Mouse (Mus musculus): ENCODE results near the gene Cacna1b.

Gene Cacna1b

GRCm38 (mm10) chr2:24668598-24668997, 94.4 kb downstream of the Cacna1b start:
- no peaks in the 10 kb centered on the region for H3K36me3 ChIP-seq (ENCODE audit: insufficient read depth, low read length)
- peaks cover 13% of the 10 kb centered on the region for H3K4me1 ChIP-seq (replicated peaks; ENCODE audit: low read depth, low read length)
- no peaks in the 10 kb centered on the region for H3K9me3 ChIP-seq (ENCODE audit: low read length)
- H3K27me3 ChIP-seq (ENCODE audit: insufficient read depth, low read length): 0 out of 2 replicates have a peak, but pooled peaks cover 3% of the 10 kb centered on the region
- TF ChIP-seq CTCF (conservative IDR thresholded peaks at IDR 0.05; ENCODE audit: low read length) (no peak), POU5F1 (IDR thresholded peaks at IDR 0.05; ENCODE audit: borderline replicate concordance, low read length) (no peak), NANOG (IDR thresholded peaks at IDR 0.05; ENCODE audit: borderline replicate concordance, low read length) (no peak)
- no peak overlapping the region for H3K4me3 ChIP-seq (replicated peaks; ENCODE audit: low read length)

GRCm38 (mm10) chr2:24664678-24665257, 98.2 kb downstream of the Cacna1b start:
- TF ChIP-seq CTCF (conservative IDR thresholded peaks at IDR 0.05; ENCODE audit: low read length) (no peak), NANOG (IDR thresholded peaks at IDR 0.05; ENCODE audit: borderline replicate concordance, low read length) (no peak), POU5F1 (IDR thresholded peaks at IDR 0.05; ENCODE audit: borderline replicate concordance, low read length) (no peak)
- Histone ChIP-seq H3K4me1 (replicated peaks; ENCODE audit: low read depth, low read length) (peaks cover 13% of the 10 kb centered on the region), H3K9me3 (ENCODE audit: low read length) (no peaks in the 10 kb centered on the region), H3K27me3 (ENCODE audit: insufficient read depth, low read length) (0 out of 2 replicates have a peak, but pooled peaks cover 3% of the 10 kb centered on the region), H3K4me3 (replicated peaks; ENCODE audit: low read length) (no peak overlapping the region), H3K36me3 (ENCODE audit: insufficient read depth, low read length) (no peaks in the 10 kb centered on the region)

GRCm38 (mm10) chr2:24659150-24659775, 103.7 kb downstream of the Cacna1b start:
- H3K4me3 ChIP-seq (replicated peaks; ENCODE audit: low read length): no peak overlapping the region
- no peaks in the 10 kb centered on the region for H3K9me3 ChIP-seq (ENCODE audit: low read length)
- peaks cover 6% of the 10 kb centered on the region for H3K4me1 ChIP-seq (replicated peaks; ENCODE audit: low read depth, low read length)
- H3K36me3 ChIP-seq (ENCODE audit: insufficient read depth, low read length): no peaks in the 10 kb centered on the region
- TF ChIP-seq CTCF (conservative IDR thresholded peaks at IDR 0.05; ENCODE audit: low read length) (no peak), NANOG (IDR thresholded peaks at IDR 0.05; ENCODE audit: borderline replicate concordance, low read length) (no peak), POU5F1 (IDR thresholded peaks at IDR 0.05; ENCODE audit: borderline replicate concordance, low read length) (no peak)
- H3K27me3 ChIP-seq (ENCODE audit: insufficient read depth, low read length): no peaks in the 10 kb centered on the region; the same call in 1 of the 2 replicates

- Histone ChIP-seq H3K36me3 (ENCODE audit: insufficient read depth, low read length) (no peaks in the 10 kb centered on the region), H3K27me3 (ENCODE audit: insufficient read depth, low read length) (no peaks in the 10 kb centered on the region), H3K4me1 (replicated peaks; ENCODE audit: low read depth, low read length) (no peaks in the 10 kb centered on the region), H3K4me3 (replicated peaks; ENCODE audit: low read length) (no peak overlapping the region), H3K9me3 (ENCODE audit: low read length) (no peaks in the 10 kb centered on the region)
- TF ChIP-seq CTCF (conservative IDR thresholded peaks at IDR 0.05; ENCODE audit: low read length) (no peak), POU5F1 (IDR thresholded peaks at IDR 0.05; ENCODE audit: borderline replicate concordance, low read length) (no peak), NANOG (IDR thresholded peaks at IDR 0.05; ENCODE audit: borderline replicate concordance, low read length) (no peak)
Observed at GRCm38 (mm10) chr2:24648503-24648902, 114.4 kb downstream of the Cacna1b start.

GRCm38 (mm10) chr2:24646452-24647146, 116.4 kb downstream of the Cacna1b start:
- H3K4me1 ChIP-seq (replicated peaks; ENCODE audit: low read depth, low read length): no peaks in the 10 kb centered on the region
- no peaks in the 10 kb centered on the region for H3K27me3 ChIP-seq (ENCODE audit: insufficient read depth, low read length)
- TF ChIP-seq NANOG (IDR thresholded peaks at IDR 0.05; ENCODE audit: borderline replicate concordance, low read length): no peak
- no peak for TF ChIP-seq POU5F1 (IDR thresholded peaks at IDR 0.05; ENCODE audit: borderline replicate concordance, low read length)
- H3K9me3 ChIP-seq (ENCODE audit: low read length): no peaks in the 10 kb centered on the region
- no peaks in the 10 kb centered on the region for H3K36me3 ChIP-seq (ENCODE audit: insufficient read depth, low read length)
- no peak overlapping the region for H3K4me3 ChIP-seq (replicated peaks; ENCODE audit: low read length)

GRCm38 (mm10) chr2:24642834-24643233, 120.1 kb downstream of the Cacna1b start:
- Histone ChIP-seq H3K27me3 (ENCODE audit: insufficient read depth, low read length) (no peaks in the 10 kb centered on the region), H3K36me3 (ENCODE audit: insufficient read depth, low read length) (no peaks in the 10 kb centered on the region), H3K4me3 (replicated peaks; ENCODE audit: low read length) (no peak overlapping the region), H3K4me1 (replicated peaks; ENCODE audit: low read depth, low read length) (no peaks in the 10 kb centered on the region; the same call in 1 of the 2 replicates), H3K9me3 (ENCODE audit: low read length) (no peaks in the 10 kb centered on the region)
- TF ChIP-seq POU5F1 (IDR thresholded peaks at IDR 0.05; ENCODE audit: borderline replicate concordance, low read length): no peak
- TF ChIP-seq CTCF (conservative IDR thresholded peaks at IDR 0.05; ENCODE audit: low read length): no peak
- no peak for TF ChIP-seq NANOG (IDR thresholded peaks at IDR 0.05; ENCODE audit: borderline replicate concordance, low read length)

GRCm38 (mm10) chr2:24638102-24638954, 124.6 kb downstream of the Cacna1b start:
- H3K4me1 ChIP-seq (replicated peaks; ENCODE audit: low read depth, low read length): no peaks in the 10 kb centered on the region; the same call in 1 of the 2 replicates
- peaks cover 6% of the 10 kb centered on the region; the same call in 1 of the 2 replicates for H3K27me3 ChIP-seq (ENCODE audit: insufficient read depth, low read length)
- no peak overlapping the region for H3K4me3 ChIP-seq (replicated peaks; ENCODE audit: low read length)
- no peaks in the 10 kb centered on the region for H3K9me3 ChIP-seq (ENCODE audit: low read length)
- TF ChIP-seq POU5F1 (IDR thresholded peaks at IDR 0.05; ENCODE audit: borderline replicate concordance, low read length) (no peak), NANOG (IDR thresholded peaks at IDR 0.05; ENCODE audit: borderline replicate concordance, low read length) (no peak), CTCF (conservative IDR thresholded peaks at IDR 0.05; ENCODE audit: low read length) (no peak)
- no peaks in the 10 kb centered on the region for H3K36me3 ChIP-seq (ENCODE audit: insufficient read depth, low read length)

- Histone ChIP-seq H3K4me3 (replicated peaks; ENCODE audit: low read length) (no peak overlapping the region), H3K36me3 (ENCODE audit: insufficient read depth, low read length) (no peaks in the 10 kb centered on the region), H3K4me1 (replicated peaks; ENCODE audit: low read depth, low read length) (no peaks in the 10 kb centered on the region; the same call in 1 of the 2 replicates), H3K27me3 (ENCODE audit: insufficient read depth, low read length) (peaks cover 6% of the 10 kb centered on the region; the same call in 1 of the 2 replicates), H3K9me3 (ENCODE audit: low read length) (no peaks in the 10 kb centered on the region)
- TF ChIP-seq POU5F1 (IDR thresholded peaks at IDR 0.05; ENCODE audit: borderline replicate concordance, low read length): no peak
- TF ChIP-seq NANOG (IDR thresholded peaks at IDR 0.05; ENCODE audit: borderline replicate concordance, low read length): no peak
- TF ChIP-seq CTCF (conservative IDR thresholded peaks at IDR 0.05; ENCODE audit: low read length): no peak
Observed at GRCm38 (mm10) chr2:24633645-24634044, 129.3 kb downstream of the Cacna1b start.

Data from E14TG2a.4 (cell line).